Mouse (Mus musculus): Measurements from ENCODE around the gene Dlx3.

DNA sequence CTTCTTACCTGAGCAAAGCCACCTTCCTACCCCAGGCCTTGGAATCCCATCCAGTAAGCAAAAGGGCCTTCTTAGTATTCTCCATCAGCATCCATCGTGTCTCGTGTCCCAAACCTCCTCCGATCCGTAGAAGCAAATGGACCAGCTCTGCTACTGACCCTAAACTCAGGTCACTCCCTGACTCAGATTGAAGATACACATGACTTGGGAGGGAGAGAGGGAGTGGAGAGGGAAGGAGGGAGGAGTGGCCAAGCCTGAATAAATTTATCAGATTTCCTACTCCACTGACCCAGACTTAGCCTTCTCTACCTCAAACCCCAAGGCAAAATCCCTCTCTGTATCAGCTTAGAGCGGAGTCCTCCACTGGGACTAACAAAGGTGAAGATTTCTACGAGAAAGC lies 39.1 kb upstream of the Dlx3 start:
- no peak for TF ChIP-seq CTCF (IDR thresholded peaks at IDR 0.05; ENCODE audit: low read depth)
- TF ChIP-seq EP300 (optimal IDR thresholded peaks at IDR 0.05): no peak

All from stomach, postnatal 0 days (tissue).